Comparison of ENCODE assay signal across 24 mouse cellular contexts in genomic region chr6:6586313-6586712, GRCm38 (mm10). TPM values are rescaled to one million over a fixed set of nuclear protein-coding genes. Genes with fewer than 3 reads are reported as not detected.
DNase-seq lines count a peak whose midpoint lies in the region; ATAC-seq and TF ChIP-seq lines count a peak whose summit lies in the region.
"Had no signal": no experiment of that assay in that cellular context is flagged by ENCODE, and none has a peak within 500 bp of the region (broad histone marks: within the 10 kb centered on the region; RNA-seq: fewer than 3 reads in every experiment).

No protein-coding gene starts in this region.

- ATAC-seq in lung, embryonic 14.5 days (ENCODE audit: insufficient read depth) = no peak; the same call in 1 of the 2 replicates
- no peak for ATAC-seq in megakaryocyte, adult 5-6 weeks (ENCODE audit: poor library complexity, severe bottlenecking)
- no peak for ATAC-seq in midbrain, embryonic 15.5 days (replicated peaks)
- ATAC-seq in inflammation-experienced regulatory T-cells, adult 6 months = no peak
- ATAC-seq: CD4-positive, CD25-positive, alpha-beta regulatory T cell, adult 4 months; forebrain, embryonic 13.5 days; midbrain, embryonic 16.5 days had no signal

- no peak overlapping the region for H3K9ac ChIP-seq in lung, embryonic 14.5 days
- H3K9ac ChIP-seq in midbrain, embryonic 15.5 days = no peak overlapping the region
- H3K9ac ChIP-seq: forebrain, embryonic 13.5 days; heart, embryonic 15.5 days had no signal

- no peaks in the 10 kb centered on the region for H3K27me3 ChIP-seq in lung, embryonic 14.5 days (ENCODE audit: insufficient read depth, low read length)
- H3K27me3 ChIP-seq in midbrain, embryonic 15.5 days (replicated peaks) = no peaks in the 10 kb centered on the region
- H3K27me3 ChIP-seq: forebrain, embryonic 13.5 days; heart, embryonic 15.5 days; megakaryocyte, embryonic 14.5 days had no signal

- peak; percentile 70 for DNase-seq in lung, embryonic 14.5 days
- DNase-seq in lung, postnatal 4 days = no peak
- DNase-seq in 3T3-L1 (ENCODE audit: low read depth, low spot score) (peak; percentile 88), MN1 (ENCODE audit: low spot score) (peak; percentile 28)
- peak; percentile 39 to 47 for DNase-seq in adrenal gland, postnatal 36 days
- DNase-seq: cerebellum, adult 11 months; cerebellum, postnatal 25 days; embryo, embryonic 11 days; gastrocnemius, postnatal 10 days; kidney, adult 18-20 months; left cerebral cortex, postnatal 4 days; right cerebral cortex, postnatal 4 days had no signal

- H3K27ac ChIP-seq in lung, embryonic 14.5 days (ENCODE audit: low read depth) = no peak overlapping the region
- no peak overlapping the region for H3K27ac ChIP-seq in midbrain, embryonic 15.5 days
- H3K27ac ChIP-seq: forebrain, embryonic 13.5 days; heart, embryonic 15.5 days; hindbrain, embryonic 10.5 days; kidney, postnatal 0 days; stomach, postnatal 0 days had no signal

- 62% methylated on average over 2 of the region's 2 CpGs for WGBS in lung, embryonic 14.5 days
- WGBS in midbrain, embryonic 15.5 days = 83% methylated on average over 2 of the region's 2 CpGs

- H3K4me2 ChIP-seq in lung, embryonic 14.5 days = no peak overlapping the region
- no peak overlapping the region for H3K4me2 ChIP-seq in midbrain, embryonic 15.5 days
- H3K4me2 ChIP-seq: forebrain, embryonic 13.5 days; heart, embryonic 15.5 days; liver, embryonic 11.5 days had no signal

- H3K4me1 ChIP-seq in lung, embryonic 14.5 days (ENCODE audit: insufficient read depth) = no peaks in the 10 kb centered on the region
- no peaks in the 10 kb centered on the region for H3K4me1 ChIP-seq in midbrain, embryonic 15.5 days
- H3K4me1 ChIP-seq: forebrain, embryonic 13.5 days; heart, embryonic 15.5 days; hindbrain, embryonic 10.5 days had no signal

- H3K36me3 ChIP-seq in lung, embryonic 14.5 days (ENCODE audit: insufficient read depth) = no peaks in the 10 kb centered on the region
- no peaks in the 10 kb centered on the region for H3K36me3 ChIP-seq in midbrain, embryonic 15.5 days (replicated peaks)
- H3K36me3 ChIP-seq: heart, embryonic 15.5 days; hindbrain, embryonic 10.5 days had no signal

- no peaks in the 10 kb centered on the region for H3K9me3 ChIP-seq in lung, embryonic 14.5 days (ENCODE audit: low read depth, low read length)
- H3K9me3 ChIP-seq in midbrain, embryonic 15.5 days = no peaks in the 10 kb centered on the region
- H3K9me3 ChIP-seq: forebrain, embryonic 13.5 days; heart, embryonic 15.5 days; hindbrain, embryonic 10.5 days; megakaryocyte, embryonic 14.5 days had no signal

- no peak for TF ChIP-seq CTCF in lung, embryonic 14.5 days (IDR thresholded peaks at IDR 0.05; ENCODE audit: low read depth)

- no peak overlapping the region for H3K4me3 ChIP-seq in lung, embryonic 14.5 days (ENCODE audit: low read depth, low read length)
- no peak overlapping the region for H3K4me3 ChIP-seq in midbrain, embryonic 15.5 days
- H3K4me3 ChIP-seq: forebrain, embryonic 13.5 days; heart, embryonic 15.5 days; hindbrain, embryonic 10.5 days; megakaryocyte, embryonic 14.5 days had no signal

RNA-seq across cellular contexts. Expression of gene Sem1, which starts 7.8 kb away (rescaled TPM):
- polyA plus RNA-seq in lung, embryonic 14.5 days (2014; fragmentation: Nextera tagmentation; extraction: Ambion mirVana) = 263 and 276 TPM in 2 replicates
- total RNA-seq in adrenal gland, postnatal 36 days (2021) = 10 to 100 TPM; 71.8 to 73.4 TPM
- total RNA-seq in megakaryocyte, adult 5-6 weeks (2015) = 202 and 214 TPM in 2 replicates
- 311 and 314 TPM in 2 replicates for total RNA-seq in megakaryocyte, adult 5-6 weeks (2017)
- 131 and 134 TPM in 2 replicates for polyA plus RNA-seq in midbrain, embryonic 15.5 days (2015; fragmentation: Nextera tagmentation; extraction: Ambion mirVana)
- 100 to 1,000 TPM; 114 to 194 (median 165) TPM for polyA plus RNA-seq in inflammation-experienced regulatory T-cells, adult 6 months (2017; shearing (Covaris generic))

Comparison
In these comparisons a context has a peak if more than half of its experiments do, and no peak if none do; other contexts are left out.
1. DNase-seq: peak in lung, embryonic 14.5 days (single experiment), 3T3-L1 (single experiment), MN1 (single experiment) and adrenal gland, postnatal 36 days (2 of 2); none in lung, postnatal 4 days (0 of 2).